ENCODE assay signal across 1 mouse cellular context in genomic region chr11:94236074-94236473, GRCm38 (mm10).
TF ChIP-seq lines count a peak whose summit lies in the region.

No protein-coding gene starts in this region.

TF ChIP-seq in MEL, 35 proteins besides CTCF, POLR2A, EP300 and RAD21 (continued from another document):
- TF ChIP-seq MAZ (IDR thresholded peaks at IDR 0.05; ENCODE audit: low read depth, low read length) = peak; percentile 90
- no peak for TF ChIP-seq E2F4 (IDR thresholded peaks at IDR 0.05; ENCODE audit: borderline replicate concordance, low read depth, low read length)
- no peak for TF ChIP-seq CHD2 (IDR thresholded peaks at IDR 0.05; ENCODE audit: low read length)
- 0 out of 2 replicates have a peak, but pooled peaks have one; percentile 33 for TF ChIP-seq NRF1 (IDR thresholded peaks at IDR 0.05; ENCODE audit: insufficient read depth, low read depth, low read length, poor library complexity, severe bottlenecking)
- peak; percentile 47; the same call in 1 of the 2 replicates for TF ChIP-seq SIN3A (IDR thresholded peaks at IDR 0.05; ENCODE audit: low read length)
